Mouse (Mus musculus) small intestine, adult 2 months (tissue): Measurements from ENCODE around the gene Olfr1282.

Experiments
- CTCF ChIP-seq: fragments of 200-500 bp; IDR thresholded peaks from 2 replicates; pipeline ENCODE4 v1.5.1; 2012; ENCODE audit warnings: low read depth, mild to moderate bottlenecking, control low read depth, inconsistent platforms, low read length, moderate library complexity, mixed read lengths; ENCODE audit not compliant: insufficient replicate concordance, insufficient read length; ENCODE audit errors: extremely low read depth
- POLR2A ChIP-seq: fragments of 200-500 bp; IDR thresholded peaks from 2 replicates; pipeline ENCODE4 v1.6.1; 2012; ENCODE audit warnings: low read depth, mild to moderate bottlenecking, control low read depth, inconsistent platforms, low read length, moderate library complexity

DNA sequence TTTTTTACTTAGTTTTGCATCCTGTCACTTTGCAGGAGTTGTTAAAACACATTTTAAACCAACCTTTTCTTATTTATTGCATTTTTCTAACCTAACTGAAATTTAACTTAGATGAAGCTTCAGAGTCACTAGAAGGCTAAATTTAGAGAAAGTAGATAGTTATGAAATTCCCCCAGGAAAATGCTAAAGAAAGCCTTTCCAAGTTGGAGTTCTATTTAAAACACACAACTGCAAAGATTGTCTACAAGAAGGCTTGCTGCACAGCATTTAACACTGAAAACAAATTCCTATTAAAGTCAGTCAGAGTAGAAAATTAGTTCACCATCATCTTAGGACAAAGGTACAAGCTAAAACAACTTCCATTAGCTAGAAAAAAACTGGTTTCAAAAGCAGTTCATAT, 35.5 kb downstream of the Olfr1282 start, which contains the start of gene Olfr1279:
- no peak for TF ChIP-seq CTCF
- TF ChIP-seq POLR2A = no peak
